Mouse (Mus musculus) retina, embryonic 14.5 days (tissue): ENCODE data around the gene Psmd9.
A peak's percentile ranks its signal among the peaks of the same experiment; 100 is the strongest.

Experiments
- DNase-seq: peaks from one replicate; pipeline ENCODE4 v3.0.0-alpha.2; 2015; ENCODE audit warnings: low spot score

Psmd9 gene

DNA sequence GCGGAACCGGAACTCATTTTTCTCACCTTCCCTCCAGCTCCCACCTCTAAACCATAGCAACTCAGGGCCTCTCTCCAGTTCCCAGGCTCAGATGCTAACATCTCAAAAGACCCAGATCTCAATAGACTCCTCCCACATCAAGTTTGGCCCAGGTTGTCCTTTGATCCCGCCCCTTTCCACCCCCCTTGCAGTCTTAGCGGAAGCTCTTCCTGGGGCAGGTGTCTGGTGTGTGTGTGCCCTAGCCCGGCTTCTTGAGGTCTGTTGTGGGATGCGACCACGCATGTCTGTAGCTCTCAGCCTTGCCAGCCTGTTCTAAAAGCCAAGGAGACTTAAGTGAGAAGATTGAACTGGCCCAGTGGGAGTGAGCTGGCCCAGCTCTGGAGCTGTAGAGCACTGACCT lies 18.6 kb upstream of the Psmd9 start:
- DNase-seq: no peak

DNA sequence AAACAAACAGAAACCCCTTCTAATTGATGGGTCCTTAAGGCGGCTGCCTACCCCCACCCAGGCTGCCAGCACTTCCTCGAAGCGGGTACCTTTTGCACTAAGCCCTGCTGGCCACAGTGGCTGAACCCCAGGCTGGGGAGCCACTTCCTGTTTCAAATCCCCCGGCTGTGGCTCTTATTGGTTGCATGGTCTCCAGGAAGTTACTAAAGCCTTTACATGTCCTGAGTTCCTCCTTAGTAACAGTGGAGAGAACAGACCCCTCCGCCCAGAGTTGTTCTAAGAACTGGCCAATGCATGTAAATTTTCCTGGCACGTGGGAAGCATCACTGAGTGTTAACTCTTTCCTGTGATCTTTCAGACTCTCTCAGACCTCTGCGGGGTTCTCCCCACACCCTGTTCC lies 18.1 kb upstream of the Psmd9 start:
- DNase-seq: no peak

DNA sequence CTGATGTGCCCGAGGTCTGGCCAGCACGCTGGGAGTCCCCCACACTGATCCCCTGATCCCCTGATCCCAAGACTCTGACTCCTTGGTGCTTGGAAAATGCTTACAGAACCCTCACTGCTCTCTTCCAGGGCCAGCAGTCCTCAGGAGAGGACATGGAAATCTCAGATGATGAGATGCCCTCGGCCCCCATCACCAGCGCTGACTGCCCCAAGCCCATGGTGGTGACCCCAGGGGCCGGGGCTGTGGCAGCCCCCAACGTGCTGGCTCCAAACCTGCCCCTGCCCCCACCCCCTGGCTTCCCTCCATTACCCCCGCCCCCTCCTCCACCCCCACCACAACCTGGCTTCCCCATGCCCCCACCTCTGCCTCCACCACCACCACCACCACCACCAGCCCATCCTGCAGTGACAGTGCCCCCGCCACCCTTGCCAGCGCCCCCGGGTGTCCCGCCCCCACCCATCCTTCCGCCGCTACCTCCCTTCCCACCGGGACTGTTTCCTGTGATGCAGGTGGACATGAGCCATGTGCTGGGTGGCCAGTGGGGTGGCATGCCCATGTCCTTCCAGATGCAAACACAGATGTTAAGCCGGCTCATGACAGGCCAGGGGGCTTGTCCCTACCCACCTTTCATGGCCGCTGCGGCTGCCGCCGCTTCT lies 17.4 kb upstream of the Psmd9 start:
- DNase-seq: no peak

DNA sequence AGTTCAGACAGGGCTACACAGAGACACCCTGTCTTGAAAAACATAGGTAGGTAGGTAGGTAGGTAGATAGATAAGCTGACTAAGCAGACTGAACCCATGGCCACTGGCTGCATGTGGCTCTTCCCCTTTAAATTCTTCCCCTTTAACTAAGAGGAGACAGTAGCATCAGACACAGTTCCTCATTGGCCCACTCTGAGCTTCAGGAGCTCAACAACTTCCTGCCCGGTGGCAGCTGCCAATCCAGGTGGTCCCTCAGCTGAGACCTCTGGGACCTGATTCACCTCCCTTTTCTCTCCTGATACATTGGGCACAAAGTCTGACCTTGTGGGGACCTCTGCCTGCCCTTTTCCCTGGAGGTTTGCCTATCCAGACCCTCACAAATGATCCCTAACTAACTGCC lies 16.3 kb upstream of the Psmd9 start:
- DNase-seq: no peak

DNA sequence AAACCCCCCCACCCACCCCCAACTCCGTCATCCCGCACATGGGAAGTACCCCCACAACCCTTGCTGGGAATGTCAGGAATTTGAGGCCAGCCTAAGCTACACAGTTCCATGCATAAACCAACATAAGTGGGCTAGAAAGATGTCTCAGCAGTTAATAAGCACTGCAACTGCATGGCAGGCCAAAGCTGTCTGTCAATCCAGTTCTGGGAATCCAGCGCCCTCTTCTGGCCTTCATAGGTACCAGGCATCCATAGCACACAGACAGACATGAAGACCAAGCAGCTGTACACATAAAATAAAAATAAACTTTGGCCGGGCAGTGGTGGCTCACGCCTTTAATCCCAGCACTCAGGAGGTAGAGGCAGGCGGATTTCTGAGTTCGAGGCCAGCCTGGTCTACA lies 13.8 kb upstream of the Psmd9 start:
- peak; percentile 85 for DNase-seq

DNA sequence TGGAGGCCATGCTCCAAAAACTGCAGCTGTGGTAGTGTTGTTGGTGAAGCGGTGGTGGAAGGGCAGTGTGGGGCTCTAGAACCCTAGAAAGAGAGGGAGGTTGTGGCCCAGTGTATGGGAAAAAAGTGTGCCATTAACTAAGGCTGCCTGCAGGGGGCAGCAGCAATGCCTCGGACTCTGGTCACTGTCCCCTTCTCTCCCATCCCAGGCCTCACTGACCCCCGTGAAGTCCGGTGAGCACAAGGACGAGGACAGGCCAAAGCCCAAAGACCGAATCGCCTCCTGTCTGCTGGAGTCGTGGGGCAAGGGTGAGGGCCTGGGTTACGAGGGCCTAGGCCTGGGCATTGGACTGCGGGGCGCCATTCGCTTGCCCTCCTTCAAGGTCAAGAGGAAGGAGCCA lies 12.4 kb upstream of the Psmd9 start:
- DNase-seq: peak; percentile 52

DNA sequence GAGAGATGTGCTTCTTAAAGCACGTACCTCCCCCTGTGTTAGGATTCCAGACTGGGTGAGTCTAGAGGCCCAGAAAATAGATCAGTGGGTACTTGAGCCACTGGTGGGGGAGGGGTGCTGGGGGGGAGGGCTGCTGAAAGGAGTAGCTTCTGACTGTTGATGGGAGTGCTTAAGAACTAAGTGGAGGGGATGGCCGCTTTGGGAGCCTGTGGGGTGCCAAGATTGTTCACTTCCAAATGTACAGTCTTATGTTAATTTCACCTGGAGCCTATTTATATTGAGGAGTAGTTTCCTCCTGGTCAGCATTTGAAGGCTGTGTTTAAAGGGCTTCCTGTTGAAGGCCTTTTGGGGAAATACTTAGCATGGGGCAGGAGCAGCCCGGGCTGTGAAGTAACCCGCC lies 11.2 kb upstream of the Psmd9 start:
- DNase-seq: no peak

DNA sequence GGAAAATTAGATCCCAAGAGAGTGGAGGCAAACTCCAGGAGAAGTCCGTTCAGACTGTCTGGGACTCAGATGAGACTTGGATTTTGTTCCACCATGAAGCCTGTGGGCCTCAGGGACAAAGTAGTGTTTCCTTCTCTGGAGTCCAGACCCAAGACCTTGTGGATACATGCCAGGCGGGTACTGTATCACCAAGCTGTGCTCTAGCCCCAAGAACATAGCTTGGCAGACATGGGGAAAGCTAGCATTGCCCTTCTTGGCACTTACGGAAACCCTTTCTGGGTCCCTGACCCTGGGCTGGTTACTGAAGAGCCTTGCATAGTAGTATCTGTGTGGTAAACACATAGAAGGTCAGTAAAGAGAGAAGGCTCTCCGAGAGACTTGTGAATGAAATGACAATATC lies 9.8 kb upstream of the Psmd9 start:
- DNase-seq: no peak

DNA sequence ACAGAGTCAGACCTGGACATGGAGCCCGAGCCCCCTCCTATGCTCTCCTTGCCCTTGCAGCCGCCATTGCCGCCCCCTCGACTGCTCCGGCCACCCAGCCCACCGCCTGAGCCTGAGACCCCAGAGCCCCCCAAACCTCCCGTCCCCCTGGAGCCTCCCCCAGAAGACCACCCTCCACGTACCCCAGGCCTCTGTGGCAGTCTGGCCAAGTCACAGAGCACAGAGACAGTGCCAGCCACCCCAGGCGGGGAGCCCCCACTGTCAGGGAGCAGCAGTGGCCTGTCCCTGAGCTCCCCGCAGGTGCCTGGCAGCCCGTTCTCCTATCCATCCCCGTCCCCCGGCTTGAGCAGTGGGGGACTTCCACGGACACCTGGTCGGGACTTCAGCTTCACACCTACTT lies 9.3 kb upstream of the Psmd9 start:
- DNase-seq: no peak

DNA sequence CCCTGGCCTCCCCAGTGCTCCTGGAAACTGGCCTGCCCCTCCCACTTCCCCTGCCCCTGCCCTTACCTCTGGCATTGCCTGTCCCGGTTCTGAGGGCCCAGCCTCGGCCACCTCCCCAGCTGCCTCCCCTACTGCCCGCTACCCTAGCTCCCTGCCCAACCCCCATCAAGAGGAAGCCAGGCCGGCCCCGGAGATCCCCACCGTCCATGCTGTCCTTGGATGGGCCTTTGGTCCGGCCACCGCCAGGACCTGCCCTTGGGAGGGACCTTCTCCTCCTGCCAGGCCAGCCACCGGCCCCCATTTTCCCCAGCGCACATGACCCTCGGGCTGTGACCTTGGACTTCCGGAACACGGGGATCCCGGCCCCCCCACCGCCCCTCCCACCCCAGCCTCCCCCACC lies 8.9 kb upstream of the Psmd9 start:
- DNase-seq: no peak

DNA sequence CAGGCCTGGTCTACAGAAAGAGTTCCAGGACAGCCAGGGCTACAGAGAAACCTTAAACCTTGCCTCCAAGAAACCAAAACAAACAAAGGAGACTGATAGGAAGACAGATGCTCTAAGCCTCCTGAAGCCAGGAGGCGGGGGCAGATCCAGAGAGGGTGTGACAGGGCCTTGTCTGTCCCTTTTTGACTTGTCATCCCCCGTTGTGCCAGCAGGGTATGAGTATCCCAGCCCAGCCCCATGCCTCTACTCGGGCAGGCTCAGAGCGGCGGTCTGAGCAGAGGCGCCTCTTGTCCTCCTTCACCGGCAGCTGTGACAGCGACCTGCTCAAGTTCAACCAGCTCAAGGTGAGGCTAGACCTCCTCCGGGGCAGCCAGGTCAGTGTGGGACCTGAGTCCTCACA lies 6.3 kb upstream of the Psmd9 start:
- DNase-seq: peak; percentile 14

DNA sequence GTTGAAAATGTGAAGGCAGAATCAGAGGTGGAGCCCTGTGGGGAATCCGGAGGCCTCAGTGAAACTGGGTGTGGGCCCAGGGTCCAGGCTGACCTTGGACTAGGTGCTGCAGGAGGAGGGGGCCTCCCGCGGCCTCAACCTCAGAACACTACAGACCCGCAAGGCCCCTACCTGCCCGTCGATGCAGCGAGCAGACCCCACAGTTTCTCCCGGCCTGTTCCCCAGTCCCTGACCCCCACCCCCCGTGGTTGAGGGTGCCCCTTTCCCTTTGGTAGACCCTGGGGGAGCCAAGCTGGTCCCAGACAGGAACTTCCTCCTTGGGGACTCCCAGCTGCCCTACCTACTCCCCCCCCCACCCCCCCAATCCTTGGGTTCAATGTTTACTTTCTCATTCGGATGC lies 2.8 kb upstream of the Psmd9 start:
- no peak for DNase-seq

DNA sequence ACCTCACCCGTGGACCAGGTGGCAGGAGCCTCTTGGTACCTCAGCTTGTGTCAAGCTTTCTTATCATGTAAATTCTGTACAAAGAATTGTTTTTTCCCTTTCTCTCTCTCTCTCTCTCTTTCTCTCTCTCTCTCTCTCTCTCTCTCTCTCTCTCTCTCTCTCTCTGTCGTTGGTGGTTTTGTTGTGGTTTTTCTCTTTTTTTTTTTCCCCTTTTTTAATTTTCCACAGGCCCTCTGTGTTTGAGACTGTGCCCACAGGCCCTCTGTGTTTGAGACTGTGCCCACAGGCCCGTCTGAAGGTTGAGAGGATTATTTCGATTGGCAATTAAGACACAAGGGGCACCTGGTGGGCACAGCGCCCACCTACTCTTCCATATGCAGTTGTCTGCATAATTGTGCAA lies 1.6 kb upstream of the Psmd9 start:
- no peak for DNase-seq

DNA sequence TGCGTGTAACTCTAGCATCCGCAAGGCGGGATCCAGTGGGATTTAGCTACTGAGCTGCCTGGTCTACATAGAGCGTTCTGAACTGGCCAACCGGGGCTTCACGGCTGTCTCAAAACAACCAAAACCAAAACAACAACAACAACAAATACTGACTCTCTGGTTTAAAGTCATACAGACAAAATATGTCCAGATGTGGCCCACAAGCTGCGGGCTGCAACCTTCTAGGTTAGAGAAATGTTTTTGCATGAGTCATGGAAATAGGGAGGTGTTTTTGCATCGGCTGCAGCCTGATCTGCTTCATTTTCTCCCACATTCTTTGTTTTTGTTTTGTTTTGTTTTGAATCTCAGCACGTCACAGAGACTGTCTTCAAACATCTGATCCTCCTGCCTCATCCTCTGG lies 1.2 kb downstream of the Psmd9 start:
- DNase-seq: no peak

DNA sequence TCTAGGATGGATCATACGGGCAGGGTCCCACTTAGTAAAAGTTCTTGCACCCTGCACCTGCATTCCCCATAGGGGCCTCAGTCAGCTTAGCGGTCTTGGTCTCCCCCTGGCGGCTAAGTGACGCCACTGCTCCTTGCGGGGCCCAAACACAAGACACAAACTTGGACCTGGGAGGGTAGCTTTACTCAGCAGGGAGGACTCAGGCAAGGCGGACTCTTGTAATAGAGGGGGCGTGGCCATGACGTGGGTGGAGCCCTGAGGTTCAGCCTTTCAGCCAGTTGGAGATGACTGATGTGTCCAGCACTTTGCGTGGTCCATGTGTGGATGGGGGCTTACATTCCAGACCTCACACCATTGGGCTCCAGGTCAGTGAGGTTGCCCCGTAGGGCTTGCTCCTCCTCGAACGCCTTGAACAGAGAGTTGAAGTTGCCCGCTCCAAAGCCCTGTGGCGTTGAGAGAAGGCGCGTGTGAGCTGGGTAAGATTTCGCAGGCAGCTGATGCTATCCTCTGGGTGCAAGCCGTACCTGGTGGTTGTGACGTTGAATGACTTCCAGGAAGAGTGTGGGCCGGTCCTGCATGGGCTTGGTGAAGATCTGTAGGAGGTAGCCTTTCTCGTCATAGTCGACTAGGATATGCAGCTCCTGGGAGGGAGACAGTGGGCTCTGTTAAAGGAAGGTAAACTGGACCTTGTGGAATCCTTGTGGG lies 2.6 kb downstream of the Psmd9 start:
- peak; percentile 92 for DNase-seq

DNA sequence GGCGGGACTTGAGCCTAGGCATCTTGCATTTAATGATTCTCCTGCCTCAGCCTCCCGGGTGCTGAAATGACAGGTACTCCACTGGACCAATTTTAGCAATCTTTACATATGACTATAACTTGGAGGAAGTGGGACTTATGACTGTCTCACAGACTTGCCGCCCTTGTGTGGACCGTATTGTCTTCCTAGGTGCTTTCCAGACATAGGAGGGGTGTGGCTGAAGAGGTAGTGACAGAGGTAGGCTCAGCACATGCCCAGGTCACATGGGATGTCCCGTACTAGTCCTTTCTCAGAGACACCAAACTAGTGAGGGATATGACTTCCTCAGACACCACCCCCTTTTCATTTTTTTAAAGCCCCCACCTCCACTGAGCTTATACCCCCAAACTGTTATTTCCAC lies 9.6 kb downstream of the Psmd9 start:
- no peak for DNase-seq

DNA sequence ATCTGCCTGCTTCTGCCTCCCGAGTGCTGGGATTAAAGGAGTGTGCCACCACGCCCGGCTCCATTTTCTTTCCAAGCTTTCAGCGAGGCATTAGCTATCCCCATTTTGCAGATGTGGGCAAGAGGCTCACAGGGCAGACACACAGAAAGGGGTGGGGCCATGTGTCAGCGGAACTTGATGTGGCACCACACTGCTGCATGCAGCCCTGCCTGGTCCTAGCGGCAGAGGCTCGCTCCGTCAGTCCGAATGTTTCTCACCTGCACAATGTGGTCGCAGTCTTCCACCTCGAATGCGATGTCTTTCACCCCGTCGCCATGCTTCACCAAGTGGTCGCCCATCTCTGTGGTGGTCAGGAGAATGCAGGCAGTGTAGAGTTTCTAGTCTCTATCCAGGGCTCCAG lies 11.2 kb downstream of the Psmd9 start:
- DNase-seq: no peak

DNA sequence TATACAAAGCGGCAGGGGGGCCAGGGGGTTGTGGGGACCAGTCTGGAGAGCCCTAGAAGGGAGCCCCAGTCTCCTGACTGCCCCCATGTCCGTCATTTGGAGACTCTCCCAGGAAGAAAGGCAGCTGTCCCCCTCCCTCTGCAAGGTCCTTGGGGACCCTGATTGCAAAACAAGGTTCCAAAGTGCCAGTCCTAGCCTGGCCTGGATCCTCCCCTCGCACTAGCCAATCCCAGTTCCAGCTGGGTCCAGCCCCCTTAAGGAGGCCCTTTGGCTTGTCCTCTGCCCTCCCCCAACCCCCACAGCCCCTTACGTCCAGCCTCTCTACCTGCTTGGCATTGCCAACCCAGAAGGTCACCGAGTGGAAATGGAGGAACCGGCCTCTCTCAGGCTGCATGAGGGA lies 12.3 kb downstream of the Psmd9 start:
- no peak for DNase-seq

DNA sequence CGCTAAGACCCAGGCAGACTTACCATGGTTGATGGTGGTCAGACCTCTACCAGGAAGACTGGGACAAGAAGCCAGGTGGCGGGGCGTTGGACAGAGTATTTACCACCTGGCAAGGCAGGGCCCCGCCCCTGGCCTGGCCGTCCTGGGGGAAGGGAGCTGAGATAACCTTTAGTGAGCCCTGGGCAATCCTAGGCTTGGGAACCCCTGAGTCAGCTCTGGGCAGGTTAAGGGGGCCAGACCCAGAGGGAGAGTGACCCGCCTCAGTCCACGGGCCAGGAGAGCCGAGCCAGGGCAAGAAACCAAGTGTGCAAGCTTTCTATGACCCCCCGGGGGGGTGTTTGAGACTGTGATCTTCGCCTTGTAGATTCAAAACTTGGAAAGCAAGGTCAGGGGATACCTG lies 13.4 kb downstream of the Psmd9 start, which contains the start of gene Hpd:
Gene Hpd (minus strand): TSS at position 77 of the 400 bp plus-strand sequence.
- no peak for DNase-seq

DNA sequence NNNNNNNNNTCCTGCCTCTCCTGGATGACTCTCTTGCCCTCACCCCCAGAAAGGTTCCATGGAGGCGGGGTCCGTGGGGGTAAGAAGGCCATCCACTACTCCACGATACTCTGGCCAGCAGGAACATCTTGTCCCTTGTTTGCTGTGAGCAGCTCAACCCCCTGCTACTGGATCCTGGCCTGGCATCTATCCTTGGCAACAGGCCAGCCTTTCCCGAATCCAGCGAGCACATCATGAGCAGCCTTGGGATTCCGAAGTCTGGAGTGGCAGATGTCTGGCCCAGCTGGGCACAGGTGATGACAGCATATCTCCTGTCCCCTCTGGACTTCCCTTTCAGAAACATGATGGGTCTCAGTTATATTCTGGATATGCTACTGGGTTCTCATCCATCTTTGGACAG lies 16.8 kb downstream of the Psmd9 start:
- no peak for DNase-seq

DNA sequence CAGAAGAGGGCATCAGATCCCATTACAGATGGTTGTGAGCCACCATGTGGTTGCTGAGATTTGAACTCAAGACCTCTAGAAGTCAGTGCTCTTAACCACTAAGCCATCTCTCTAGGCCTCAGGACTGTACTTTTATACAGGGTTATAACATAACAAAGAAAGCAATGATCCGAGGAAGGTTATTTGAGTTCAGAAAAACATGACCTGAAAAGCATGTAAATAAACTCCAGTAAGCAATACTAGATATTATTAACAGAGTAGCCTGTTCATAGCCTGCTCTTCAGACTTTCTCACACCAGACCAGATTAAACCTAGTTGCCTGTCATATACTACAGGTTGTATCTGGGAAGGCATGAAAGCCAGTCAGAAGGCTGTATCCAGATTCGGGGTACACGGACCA lies 18.1 kb downstream of the Psmd9 start:
- no peak for DNase-seq

DNA sequence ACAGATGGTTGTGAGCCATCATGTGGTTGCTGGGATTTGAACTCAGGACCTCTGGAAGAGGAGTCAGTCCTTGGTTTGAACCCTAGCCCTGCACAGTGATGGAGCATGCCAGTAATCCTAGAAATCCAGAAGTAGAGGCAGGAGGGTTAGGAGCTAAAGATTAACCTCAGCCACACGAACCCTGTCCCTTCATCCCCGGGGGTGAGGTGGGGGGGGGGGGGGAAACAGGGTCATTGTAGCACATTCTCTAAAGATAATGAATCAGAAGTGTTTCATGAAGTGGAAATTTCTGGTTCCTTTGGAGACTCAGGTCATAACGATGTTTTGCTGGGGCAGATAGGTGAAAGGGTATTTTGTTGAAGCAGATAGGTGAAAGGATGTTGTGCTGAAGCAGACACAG lies 21.7 kb downstream of the Psmd9 start:
- DNase-seq: no peak

DNA sequence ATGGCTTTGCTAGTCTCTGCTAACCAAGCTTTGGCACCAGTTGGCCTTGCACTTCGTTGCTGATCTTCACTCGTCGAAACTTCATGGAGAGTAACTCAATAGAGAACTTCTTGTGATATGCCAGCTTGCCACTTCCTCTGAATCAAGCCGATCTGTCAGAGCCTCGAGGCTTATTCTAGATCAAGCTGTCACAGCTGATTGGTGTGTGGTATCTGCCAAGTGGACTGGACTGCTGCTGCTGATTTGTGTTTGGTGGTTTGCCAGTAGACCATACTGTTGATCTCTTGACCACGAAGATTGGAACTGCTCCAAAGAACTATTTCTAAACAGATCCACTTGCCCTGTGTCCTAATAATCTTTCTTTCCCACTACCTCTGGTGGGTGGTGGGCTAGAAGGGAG lies 22.2 kb downstream of the Psmd9 start:
- DNase-seq: no peak

DNA sequence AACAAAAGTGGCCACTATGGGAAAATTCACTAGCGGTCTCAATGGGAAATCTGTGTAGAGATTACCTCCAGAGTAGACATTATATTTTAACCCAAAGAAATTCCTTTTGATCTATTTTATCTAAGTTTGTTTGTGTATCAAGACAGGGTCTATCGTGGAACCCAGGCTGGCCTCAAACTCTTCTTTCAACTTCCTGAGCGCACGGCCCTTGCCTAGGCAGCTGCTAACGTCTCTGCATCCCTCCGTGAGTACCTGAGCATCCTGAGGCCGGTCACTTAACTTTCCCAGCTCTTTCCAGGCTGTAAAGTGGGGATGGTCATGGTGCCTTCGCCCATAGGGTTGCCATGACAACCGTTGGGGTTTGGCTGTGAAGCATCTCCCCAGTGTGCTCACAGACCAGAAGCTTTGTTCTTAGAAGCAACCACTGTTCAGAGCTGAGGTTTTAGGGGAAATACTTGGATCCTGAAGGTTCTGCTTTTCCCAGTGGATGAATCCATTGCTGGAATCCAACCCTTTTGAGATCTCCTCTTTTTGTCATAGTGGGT lies 23.5 kb downstream of the Psmd9 start:
- DNase-seq: no peak
